Mouse (Mus musculus): ENCODE data around the gene Prickle1. TPM values are rescaled to one million over a fixed set of nuclear protein-coding genes. Genes with fewer than 3 reads are reported as not detected.

The Prickle1 gene
- polyA plus RNA-seq, 1 experiment from 2014 or later: 61.5 TPM

GRCm38 (mm10) chr15:93592596-93592995 lies 3.1 kb downstream of the Prickle1 start:
- Histone ChIP-seq H3K4me1 (replicated peaks) (peaks cover 74% of the 10 kb centered on the region), H3K27ac (peak overlapping the region; percentile 78; the same call in 1 of the 2 replicates), H3K27me3 (no peaks in the 10 kb centered on the region), H3K4me3 (replicated peaks) (peak overlapping the region; percentile 31), H3K4me2 (peak overlapping the region; percentile 73), H3K9ac (replicated peaks) (no peak overlapping the region; the same call in 1 of the 2 replicates), H3K36me3 (0 out of 2 replicates have a peak, but pooled peaks cover 3% of the 10 kb centered on the region), H3K9me3 (no peaks in the 10 kb centered on the region)
- ATAC-seq (ENCODE audit: insufficient number of reproducible peaks, insufficient read depth, low FRiP score, low TSS enrichment, low read depth): no peak
- WGBS: 63% methylated on average over 3 of the region's 3 CpGs

GRCm38 (mm10) chr15:93591831-93592321 lies 3.8 kb downstream of the Prickle1 start:
- Histone ChIP-seq H3K4me1 (replicated peaks) (peaks cover 74% of the 10 kb centered on the region), H3K9ac (replicated peaks) (peak overlapping the region; percentile 44)
- no peak for ATAC-seq (ENCODE audit: insufficient number of reproducible peaks, insufficient read depth, low FRiP score, low TSS enrichment, low read depth)

GRCm38 (mm10) chr15:93591371-93591770 lies 4.3 kb downstream of the Prickle1 start:
- Histone ChIP-seq H3K4me3 (replicated peaks) (peak overlapping the region; percentile 31), H3K9me3 (no peaks in the 10 kb centered on the region), H3K36me3 (0 out of 2 replicates have a peak, but pooled peaks cover 3% of the 10 kb centered on the region), H3K4me2 (peak overlapping the region; percentile 73), H3K9ac (replicated peaks) (peak overlapping the region; percentile 44), H3K27ac (peak overlapping the region; percentile 78), H3K4me1 (replicated peaks) (peaks cover 69% of the 10 kb centered on the region), H3K27me3 (no peaks in the 10 kb centered on the region)
- ATAC-seq (ENCODE audit: insufficient number of reproducible peaks, insufficient read depth, low FRiP score, low TSS enrichment, low read depth): no peak
- 19% methylated on average over 7 of the region's 7 CpGs for WGBS

More at GRCm38 (mm10) chr15:93591831-93592321, 3.8 kb downstream of the Prickle1 start:
- 2% methylated on average over 12 of the region's 12 CpGs for WGBS
- 0 out of 2 replicates have a peak, but pooled peaks cover 3% of the 10 kb centered on the region for H3K36me3 ChIP-seq
- H3K9me3 ChIP-seq: no peaks in the 10 kb centered on the region
- H3K27ac ChIP-seq: peak overlapping the region; percentile 78
- peak overlapping the region; percentile 31 for H3K4me3 ChIP-seq (replicated peaks)
- peak overlapping the region; percentile 73 for H3K4me2 ChIP-seq
- no peaks in the 10 kb centered on the region for H3K27me3 ChIP-seq

GRCm38 (mm10) chr15:93588401-93588800 lies 7.3 kb downstream of the Prickle1 start:
- Histone ChIP-seq H3K36me3 (peaks cover 24% of the 10 kb centered on the region), H3K27me3 (no peaks in the 10 kb centered on the region), H3K4me1 (replicated peaks) (peaks cover 58% of the 10 kb centered on the region), H3K9me3 (no peaks in the 10 kb centered on the region), H3K9ac (replicated peaks) (no peak overlapping the region), H3K4me3 (replicated peaks) (no peak overlapping the region), H3K4me2 (no peak overlapping the region), H3K27ac (0 out of 2 replicates have a peak overlapping the region, but pooled peaks have one; percentile 45)
- no peak for ATAC-seq (ENCODE audit: insufficient number of reproducible peaks, insufficient read depth, low FRiP score, low TSS enrichment, low read depth)
- 86% methylated on average over 6 of the region's 6 CpGs for WGBS

- peaks cover 24% of the 10 kb centered on the region for H3K36me3 ChIP-seq
- no peaks in the 10 kb centered on the region for H3K9me3 ChIP-seq
- peak overlapping the region; percentile 57; the same call in 1 of the 2 replicates for H3K27ac ChIP-seq
- peaks cover 50% of the 10 kb centered on the region for H3K4me1 ChIP-seq (replicated peaks)
- no peak overlapping the region for H3K4me2 ChIP-seq
- H3K4me3 ChIP-seq (replicated peaks): no peak overlapping the region
- WGBS: 82% methylated on average over 8 of the region's 8 CpGs
- H3K27me3 ChIP-seq: no peaks in the 10 kb centered on the region
- H3K9ac ChIP-seq (replicated peaks): no peak overlapping the region
- no peak for ATAC-seq (ENCODE audit: insufficient number of reproducible peaks, insufficient read depth, low FRiP score, low TSS enrichment, low read depth)
These were observed 8.0 kb downstream of the Prickle1 start for GRCm38 (mm10) chr15:93587660-93588059.

- Histone ChIP-seq H3K9ac (replicated peaks) (no peak overlapping the region), H3K36me3 (peaks cover 34% of the 10 kb centered on the region), H3K4me3 (replicated peaks) (no peak overlapping the region), H3K4me1 (replicated peaks) (peaks cover 22% of the 10 kb centered on the region), H3K4me2 (no peak overlapping the region), H3K9me3 (0 out of 2 replicates have a peak, but pooled peaks cover 5% of the 10 kb centered on the region), H3K27ac (no peak overlapping the region), H3K27me3 (no peaks in the 10 kb centered on the region)
- 93% methylated on average over 11 of the region's 11 CpGs for WGBS
- ATAC-seq (ENCODE audit: insufficient number of reproducible peaks, insufficient read depth, low FRiP score, low TSS enrichment, low read depth): no peak
These were observed 12.6 kb downstream of the Prickle1 start for GRCm38 (mm10) chr15:93583051-93583450.

GRCm38 (mm10) chr15:93581736-93582135 lies 14.0 kb downstream of the Prickle1 start:
- WGBS: 85% methylated on average over 8 of the region's 8 CpGs
- no peak overlapping the region for H3K9ac ChIP-seq (replicated peaks)
- H3K27me3 ChIP-seq: no peaks in the 10 kb centered on the region
- peaks cover 42% of the 10 kb centered on the region for H3K36me3 ChIP-seq
- no peak overlapping the region for H3K27ac ChIP-seq
- no peak overlapping the region for H3K4me2 ChIP-seq
- peaks cover 16% of the 10 kb centered on the region for H3K4me1 ChIP-seq (replicated peaks)
- no peak overlapping the region for H3K4me3 ChIP-seq (replicated peaks)
- H3K9me3 ChIP-seq: peaks cover 16% of the 10 kb centered on the region
- no peak for ATAC-seq (ENCODE audit: insufficient number of reproducible peaks, insufficient read depth, low FRiP score, low TSS enrichment, low read depth)

- H3K27me3 ChIP-seq: no peaks in the 10 kb centered on the region
- ATAC-seq (ENCODE audit: insufficient number of reproducible peaks, insufficient read depth, low FRiP score, low TSS enrichment, low read depth): no peak
- H3K4me1 ChIP-seq (replicated peaks): peaks cover 24% of the 10 kb centered on the region
- H3K9me3 ChIP-seq: peaks cover 16% of the 10 kb centered on the region
- no peak overlapping the region for H3K4me3 ChIP-seq (replicated peaks)
- H3K4me2 ChIP-seq: no peak overlapping the region
- H3K27ac ChIP-seq: no peak overlapping the region
- H3K9ac ChIP-seq (replicated peaks): no peak overlapping the region
- H3K36me3 ChIP-seq: peaks cover 34% of the 10 kb centered on the region
- 35% methylated on average over 9 of the region's 9 CpGs for WGBS
These were observed 15.8 kb downstream of the Prickle1 start for GRCm38 (mm10) chr15:93579899-93580298.

GRCm38 (mm10) chr15:93579100-93579499 lies 16.6 kb downstream of the Prickle1 start:
- no peak for ATAC-seq (ENCODE audit: insufficient number of reproducible peaks, insufficient read depth, low FRiP score, low TSS enrichment, low read depth)
- Histone ChIP-seq H3K4me3 (replicated peaks) (no peak overlapping the region), H3K27me3 (no peaks in the 10 kb centered on the region), H3K4me2 (no peak overlapping the region), H3K4me1 (replicated peaks) (peaks cover 24% of the 10 kb centered on the region), H3K9ac (replicated peaks) (no peak overlapping the region), H3K27ac (no peak overlapping the region), H3K9me3 (peaks cover 16% of the 10 kb centered on the region), H3K36me3 (peaks cover 31% of the 10 kb centered on the region)
- 92% methylated on average over 9 of the region's 9 CpGs for WGBS

- 11% methylated on average over 9 of the region's 9 CpGs for WGBS
- ATAC-seq (ENCODE audit: insufficient number of reproducible peaks, insufficient read depth, low FRiP score, low TSS enrichment, low read depth): no peak
- H3K27ac ChIP-seq: peak overlapping the region; percentile 70
These were observed 19.3 kb downstream of the Prickle1 start for GRCm38 (mm10) chr15:93576361-93576760.

GRCm38 (mm10) chr15:93575884-93576283 lies 19.8 kb downstream of the Prickle1 start:
- H3K27me3 ChIP-seq: no peaks in the 10 kb centered on the region
- H3K9ac ChIP-seq (replicated peaks): no peak overlapping the region
- no peak overlapping the region for H3K4me3 ChIP-seq (replicated peaks)
- WGBS: 4% methylated on average over 5 of the region's 5 CpGs
- H3K36me3 ChIP-seq: peaks cover 37% of the 10 kb centered on the region
- H3K9me3 ChIP-seq: peaks cover 16% of the 10 kb centered on the region
- ATAC-seq (ENCODE audit: insufficient number of reproducible peaks, insufficient read depth, low FRiP score, low TSS enrichment, low read depth): peak; percentile 61; the same call in 1 of the 2 replicates
- peak overlapping the region; percentile 30; the same call in 1 of the 2 replicates for H3K4me2 ChIP-seq
- H3K4me1 ChIP-seq (replicated peaks): peaks cover 21% of the 10 kb centered on the region
- H3K27ac ChIP-seq: peak overlapping the region; percentile 70

More at GRCm38 (mm10) chr15:93576361-93576760, 19.3 kb downstream of the Prickle1 start:
- Histone ChIP-seq H3K4me3 (replicated peaks) (no peak overlapping the region), H3K9ac (replicated peaks) (no peak overlapping the region), H3K9me3 (peaks cover 16% of the 10 kb centered on the region), H3K4me1 (replicated peaks) (peaks cover 21% of the 10 kb centered on the region), H3K4me2 (peak overlapping the region; percentile 30), H3K36me3 (peaks cover 37% of the 10 kb centered on the region), H3K27me3 (no peaks in the 10 kb centered on the region)

GRCm38 (mm10) chr15:93572889-93573288 lies 22.8 kb downstream of the Prickle1 start:
- Histone ChIP-seq H3K9ac (replicated peaks) (no peak overlapping the region), H3K27me3 (no peaks in the 10 kb centered on the region), H3K4me2 (no peak overlapping the region), H3K36me3 (peaks cover 23% of the 10 kb centered on the region), H3K9me3 (peaks cover 10% of the 10 kb centered on the region), H3K4me3 (replicated peaks) (no peak overlapping the region), H3K27ac (no peak overlapping the region), H3K4me1 (replicated peaks) (peaks cover 35% of the 10 kb centered on the region)
- WGBS: 91% methylated on average over 10 of the region's 10 CpGs
- no peak for ATAC-seq (ENCODE audit: insufficient number of reproducible peaks, insufficient read depth, low FRiP score, low TSS enrichment, low read depth)

Data from limb, embryonic 12.5 days (tissue).